Mouse (Mus musculus) midbrain, embryonic 11.5 days (tissue): Measurements from ENCODE around the gene Irf8. TPM values are rescaled to one million over a fixed set of nuclear protein-coding genes. Genes with fewer than 3 reads are reported as not detected.

Source experiments
- ATAC-seq: fragments of 200-750 bp; cut with Nextera tagmentation; 2 replicates; pipeline ENCODE4 v1.8.0; 2017; ENCODE audit warnings: moderate TSS enrichment, moderate library complexity; ENCODE audit not compliant: low FRiP score
- DNase-seq: peaks from one replicate; pipeline ENCODE4 v3.0.0; 2015; ENCODE audit warnings: low spot score; ENCODE audit errors: missing footprints
- H3K27ac ChIP-seq: fragments of 300-500 bp; sonication (generic); 2 replicates; pipeline ENCODE4 v1.5.1; 2014; ENCODE audit warnings: low read depth, low read length
- H3K27me3 ChIP-seq: fragments of 300-500 bp; sonication (generic); 2 replicates; pipeline ENCODE4 v1.6.1; 2014; ENCODE audit warnings: mild to moderate bottlenecking, low read length, moderate library complexity, mixed read lengths; ENCODE audit not compliant: control insufficient read depth, insufficient read depth
- H3K36me3 ChIP-seq: fragments of 300-500 bp; sonication (generic); 2 replicates; pipeline ENCODE4 v1.6.1; 2014; ENCODE audit warnings: mild to moderate bottlenecking, low read length, moderate library complexity, mixed read lengths; ENCODE audit not compliant: control insufficient read depth, insufficient read depth
- H3K4me1 ChIP-seq: fragments of 300-500 bp; sonication (generic); 2 replicates; pipeline ENCODE4 v1.6.1; 2014; ENCODE audit warnings: low read length; ENCODE audit not compliant: control insufficient read depth, insufficient read depth
- H3K4me2 ChIP-seq: fragments of 300-500 bp; sonication (generic); 2 replicates; pipeline ENCODE4 v1.6.1; 2014; ENCODE audit warnings: mild to moderate bottlenecking, moderate library complexity
- H3K4me3 ChIP-seq: fragments of 300-500 bp; sonication (generic); 2 replicates; pipeline ENCODE4 v1.5.1; 2014; ENCODE audit warnings: low read depth, low read length
- H3K9ac ChIP-seq: fragments of 300-500 bp; sonication (generic); 2 replicates; pipeline ENCODE4 v1.6.1; 2014; ENCODE audit warnings: low read length
- H3K9me3 ChIP-seq: fragments of 300-500 bp; sonication (generic); 2 replicates; pipeline ENCODE4 v1.6.1; 2016; ENCODE audit warnings: low read length; ENCODE audit not compliant: control insufficient read depth
- WGBS: fragments of 180-500 bp; shearing (Covaris S2); extraction: QIAGEN DNeasy Blood & Tissue Kit; methylation state at CpG from one replicate; pipeline ENCODE4 v1.1.7; 2014; 5-methylcytosine and 5-hydroxymethylcytosine counted together
- polyA plus RNA-seq: library from polyadenylated mRNA; unstranded; fragments of >200 nt; fragmentation: Nextera tagmentation; extraction: Ambion mirVana; gene quantifications from 2 replicates; pipeline ENCODE4 v1.2.1, GENCODE M21; 2014

The Irf8 gene
- polyA plus RNA-seq, 1 experiment from 2014 or later = 4.7 TPM

GRCm38 (mm10) chr8:120764638-120765037, 28.5 kb downstream of the Irf8 start:
- Histone ChIP-seq H3K4me1 (no peaks in the 10 kb centered on the region), H3K27ac (no peak overlapping the region), H3K4me2 (no peak overlapping the region), H3K9ac (no peak overlapping the region), H3K27me3 (no peaks in the 10 kb centered on the region), H3K36me3 (no peaks in the 10 kb centered on the region), H3K4me3 (no peak overlapping the region), H3K9me3 (no peaks in the 10 kb centered on the region)
- DNase-seq (no peak), ATAC-seq (no peak)

- H3K9me3 ChIP-seq = no peaks in the 10 kb centered on the region
- H3K4me1 ChIP-seq = no peaks in the 10 kb centered on the region
- H3K27ac ChIP-seq = no peak overlapping the region
- DNase-seq = no peak
- no peak overlapping the region for H3K4me3 ChIP-seq
- H3K27me3 ChIP-seq = no peaks in the 10 kb centered on the region
- H3K36me3 ChIP-seq = no peaks in the 10 kb centered on the region
- H3K9ac ChIP-seq = no peak overlapping the region
- no peak overlapping the region for H3K4me2 ChIP-seq
- 36% methylated on average over 3 of the region's 3 CpGs for WGBS
- no peak for ATAC-seq
These were observed 30.5 kb downstream of the Irf8 start for GRCm38 (mm10) chr8:120766622-120767021.

- Histone ChIP-seq H3K27me3 (no peaks in the 10 kb centered on the region), H3K9me3 (no peaks in the 10 kb centered on the region), H3K36me3 (no peaks in the 10 kb centered on the region), H3K4me3 (no peak overlapping the region), H3K4me2 (no peak overlapping the region), H3K9ac (no peak overlapping the region), H3K4me1 (no peaks in the 10 kb centered on the region), H3K27ac (no peak overlapping the region)
- no peak for DNase-seq
- no peak for ATAC-seq
- WGBS = 82% methylated on average over 12 of the region's 12 CpGs
These were observed 32.5 kb downstream of the Irf8 start for GRCm38 (mm10) chr8:120768454-120769218.

DNA sequence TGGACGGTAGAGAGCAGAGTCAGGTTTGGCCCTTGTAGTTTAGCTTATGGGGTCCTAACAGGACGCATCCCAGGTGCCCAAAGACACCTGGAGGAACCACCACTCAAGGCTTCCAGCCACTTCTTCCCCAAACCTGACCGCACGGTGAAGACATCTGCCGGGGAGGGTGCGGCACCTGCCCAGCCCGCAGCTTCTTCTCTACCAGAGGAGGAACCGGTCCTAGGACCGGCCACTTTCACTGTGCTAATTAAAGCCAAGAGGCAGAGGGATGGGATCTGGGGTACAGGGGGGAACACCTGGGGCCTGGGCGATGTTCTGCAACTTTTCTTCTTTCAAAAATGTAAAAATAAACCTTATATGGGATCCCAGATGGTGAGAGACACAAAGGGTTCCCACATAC, 41.0 kb downstream of the Irf8 start:
- H3K9ac ChIP-seq = no peak overlapping the region
- WGBS = 92% methylated on average over 10 of the region's 10 CpGs
- DNase-seq (no peak), ATAC-seq (no peak)
- no peak overlapping the region for H3K4me3 ChIP-seq
- H3K4me2 ChIP-seq = no peak overlapping the region
- no peaks in the 10 kb centered on the region; the same call in 1 of the 2 replicates for H3K27me3 ChIP-seq
- H3K27ac ChIP-seq = no peak overlapping the region
- no peaks in the 10 kb centered on the region for H3K9me3 ChIP-seq
- no peaks in the 10 kb centered on the region for H3K36me3 ChIP-seq
- peaks cover 4% of the 10 kb centered on the region; the same call in 1 of the 2 replicates for H3K4me1 ChIP-seq

- DNase-seq (no peak), ATAC-seq (no peak)
- no peaks in the 10 kb centered on the region for H3K9me3 ChIP-seq
- no peak overlapping the region for H3K27ac ChIP-seq
- 52% methylated on average over 13 of the region's 13 CpGs for whole genome bisulfite sequencing
- H3K4me1 ChIP-seq = peaks cover 4% of the 10 kb centered on the region; the same call in 1 of the 2 replicates
- no peak overlapping the region for H3K4me2 ChIP-seq
- H3K27me3 ChIP-seq = no peaks in the 10 kb centered on the region; the same call in 1 of the 2 replicates
- no peak overlapping the region for H3K4me3 ChIP-seq
- H3K36me3 ChIP-seq = no peaks in the 10 kb centered on the region
- no peak overlapping the region for H3K9ac ChIP-seq
These were observed 41.6 kb downstream of the Irf8 start for GRCm38 (mm10) chr8:120777732-120778131.

GRCm38 (mm10) chr8:120779106-120779505, 42.9 kb downstream of the Irf8 start:
- H3K36me3 ChIP-seq = no peaks in the 10 kb centered on the region
- no peak overlapping the region for H3K4me2 ChIP-seq
- ATAC-seq = no peak
- H3K9me3 ChIP-seq = no peaks in the 10 kb centered on the region
- no peaks in the 10 kb centered on the region; the same call in 1 of the 2 replicates for H3K27me3 ChIP-seq
- H3K4me3 ChIP-seq = no peak overlapping the region
- 92% methylated on average over 7 of the region's 7 CpGs for WGBS
- H3K9ac ChIP-seq = no peak overlapping the region
- H3K27ac ChIP-seq = no peak overlapping the region
- H3K4me1 ChIP-seq = peaks cover 4% of the 10 kb centered on the region; the same call in 1 of the 2 replicates
- no peak for DNase-seq

DNA sequence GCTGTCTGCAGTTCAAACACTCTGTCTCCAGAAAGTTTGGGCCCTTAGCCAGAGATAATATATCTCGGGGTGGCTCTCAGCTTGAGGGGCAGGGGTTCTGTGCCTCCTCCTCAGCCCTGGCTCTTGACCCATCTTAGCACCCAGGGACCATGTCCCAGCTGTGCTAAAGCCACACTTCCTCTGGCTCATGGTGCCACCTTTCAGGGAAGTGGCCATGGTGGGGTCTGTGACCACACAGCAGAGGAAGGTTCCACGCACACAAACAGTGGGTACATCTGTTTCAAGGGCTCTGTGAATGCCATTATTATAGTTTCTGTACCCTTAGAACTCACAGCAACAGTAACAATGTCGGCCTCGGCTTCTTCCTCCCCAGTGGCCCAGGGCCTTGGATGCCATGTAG, 47.6 kb downstream of the Irf8 start:
- H3K27ac ChIP-seq = no peak overlapping the region
- ATAC-seq (no peak), DNase-seq (no peak)
- H3K9me3 ChIP-seq = no peaks in the 10 kb centered on the region
- no peak overlapping the region for H3K4me2 ChIP-seq
- no peaks in the 10 kb centered on the region for H3K4me1 ChIP-seq
- 78% methylated on average over 4 of the region's 4 CpGs for WGBS
- H3K9ac ChIP-seq = no peak overlapping the region
- no peaks in the 10 kb centered on the region for H3K27me3 ChIP-seq
- no peak overlapping the region for H3K4me3 ChIP-seq
- no peaks in the 10 kb centered on the region for H3K36me3 ChIP-seq

GRCm38 (mm10) chr8:120786753-120787152, 50.6 kb downstream of the Irf8 start:
- Histone ChIP-seq H3K27me3 (no peaks in the 10 kb centered on the region), H3K4me3 (no peak overlapping the region), H3K4me1 (no peaks in the 10 kb centered on the region), H3K36me3 (no peaks in the 10 kb centered on the region), H3K9ac (no peak overlapping the region), H3K4me2 (no peak overlapping the region), H3K27ac (no peak overlapping the region), H3K9me3 (no peaks in the 10 kb centered on the region)
- DNase-seq = no peak
- ATAC-seq = no peak
- WGBS = 86% methylated on average over 4 of the region's 4 CpGs

- no peak overlapping the region for H3K4me2 ChIP-seq
- H3K4me1 ChIP-seq = no peaks in the 10 kb centered on the region
- H3K27ac ChIP-seq = no peak overlapping the region
- H3K4me3 ChIP-seq = no peak overlapping the region
- no peak for ATAC-seq
- H3K9me3 ChIP-seq = no peaks in the 10 kb centered on the region
- no peak for DNase-seq
- no peak overlapping the region for H3K9ac ChIP-seq
- H3K36me3 ChIP-seq = no peaks in the 10 kb centered on the region
- WGBS = 37% methylated on average over 5 of the region's 5 CpGs
- no peaks in the 10 kb centered on the region for H3K27me3 ChIP-seq
These were observed 51.5 kb downstream of the Irf8 start for GRCm38 (mm10) chr8:120787631-120788030.
